Mouse (Mus musculus) A20 (cell line): ENCODE measurements around the gene Mks1.
A peak's percentile ranks its signal among the peaks of the same experiment; 100 is the strongest.

Experiments used
- DNase-seq: peaks from one replicate; pipeline ENCODE4 v3.0.0-alpha.2; 2011; ENCODE audit warnings: low read depth, low spot score

Gene Mks1

DNA sequence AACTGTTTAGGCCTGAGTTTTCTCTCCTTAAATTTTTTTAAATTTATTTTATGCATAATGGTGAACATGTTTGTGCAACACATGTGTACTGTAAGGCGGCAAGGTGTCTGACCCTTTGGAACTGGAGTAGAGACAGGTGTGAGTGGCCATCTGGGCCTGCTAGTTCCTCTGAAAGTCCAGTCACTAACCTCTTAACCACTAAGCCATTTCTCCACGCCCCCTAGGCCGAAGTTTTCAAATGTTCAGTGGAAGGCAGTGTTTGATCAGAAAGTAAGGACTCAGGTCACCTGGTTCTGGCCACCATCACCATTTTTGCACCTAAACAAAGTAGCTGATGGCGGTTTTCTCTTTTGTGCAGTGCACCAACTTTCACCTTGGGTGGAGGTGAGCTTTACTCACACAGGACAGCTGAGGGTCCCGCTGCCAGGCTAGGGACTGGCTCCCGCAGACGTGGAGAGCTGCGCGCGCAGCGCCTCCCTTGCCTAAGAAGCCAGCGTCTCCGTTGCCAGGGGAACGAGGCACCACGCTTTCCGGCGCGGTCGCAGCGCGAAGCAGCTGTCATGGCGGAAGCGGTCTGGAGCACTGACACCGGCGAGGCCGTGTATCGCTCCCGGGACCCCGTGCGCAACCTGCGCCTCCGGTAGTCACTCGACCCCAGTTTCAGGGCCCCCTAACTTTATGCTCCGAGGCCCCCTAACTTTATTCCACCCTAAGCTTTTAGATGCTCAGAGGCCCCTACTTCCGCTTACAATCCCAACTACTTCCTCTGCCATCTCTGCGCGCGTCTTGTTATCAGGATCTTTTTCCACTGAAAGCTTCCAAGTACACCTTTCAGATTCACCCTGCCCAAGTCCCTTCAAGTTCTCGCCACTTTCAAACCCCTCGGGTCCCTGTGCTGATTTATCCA is at the start of gene Mks1:
Gene Mks1 (plus strand): TSS at position 526 of the 907 bp plus-strand sequence.
- peak; percentile 96 for DNase-seq

DNA sequence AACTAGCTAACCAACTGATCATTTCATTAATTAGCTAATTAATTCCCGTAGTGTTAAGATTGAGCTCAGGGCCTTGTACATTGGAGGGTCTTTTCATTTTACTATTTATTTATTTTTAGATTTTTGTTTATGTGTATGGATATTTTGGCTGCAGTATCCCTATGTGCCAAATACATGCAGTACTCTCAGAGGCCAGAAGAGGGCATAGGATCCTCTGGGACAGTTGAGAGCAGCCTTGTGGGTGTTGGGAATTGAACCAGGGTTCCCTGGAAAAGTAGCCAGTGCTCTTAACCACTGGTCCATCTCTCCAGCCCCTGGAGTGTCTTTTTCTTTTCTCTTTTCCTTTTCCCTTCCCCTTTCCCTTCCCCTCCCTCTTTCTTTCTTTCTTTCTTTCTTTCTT is 47.6 kb upstream of the Mks1 start:
- peak; percentile 55 for DNase-seq

DNA sequence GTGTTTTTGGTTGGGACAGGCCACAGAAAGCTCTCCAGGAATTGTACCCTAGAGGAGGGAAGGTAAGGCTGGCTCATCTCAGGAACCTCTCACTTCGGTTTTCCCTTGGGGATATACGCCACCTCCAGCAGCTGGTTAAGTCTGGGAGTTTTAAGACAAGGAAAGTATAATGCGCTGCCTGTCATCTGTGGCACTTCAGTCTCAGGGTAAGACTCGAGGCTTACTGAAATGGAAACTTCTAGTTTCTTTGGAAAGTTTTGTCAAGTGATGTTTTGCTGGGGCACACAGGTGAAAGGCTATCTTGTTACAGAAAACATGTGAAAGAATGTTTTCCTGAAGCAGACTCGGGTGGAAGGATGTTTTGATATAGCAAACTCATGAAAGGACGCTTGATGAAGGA is 45.6 kb upstream of the Mks1 start:
- no peak for DNase-seq

DNA sequence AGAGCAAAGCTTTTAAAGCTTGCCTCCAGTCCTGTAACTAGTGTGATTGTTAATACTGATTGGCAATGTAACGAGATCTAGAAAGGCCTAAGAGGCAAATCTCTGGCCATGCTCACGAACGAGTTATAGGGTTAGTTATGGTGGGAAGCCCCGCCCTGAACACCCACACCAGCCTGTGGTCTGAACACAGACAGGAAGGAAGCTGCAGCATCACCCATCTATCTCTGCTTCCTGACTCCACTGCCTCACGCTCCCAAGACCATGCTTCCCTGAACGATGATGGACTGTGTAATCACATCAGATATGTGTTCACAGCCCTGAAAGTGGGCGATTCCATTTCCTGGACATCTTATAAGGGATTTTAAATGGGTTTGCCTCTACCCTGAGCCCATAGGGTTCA is 44.8 kb upstream of the Mks1 start:
- no peak for DNase-seq

DNA sequence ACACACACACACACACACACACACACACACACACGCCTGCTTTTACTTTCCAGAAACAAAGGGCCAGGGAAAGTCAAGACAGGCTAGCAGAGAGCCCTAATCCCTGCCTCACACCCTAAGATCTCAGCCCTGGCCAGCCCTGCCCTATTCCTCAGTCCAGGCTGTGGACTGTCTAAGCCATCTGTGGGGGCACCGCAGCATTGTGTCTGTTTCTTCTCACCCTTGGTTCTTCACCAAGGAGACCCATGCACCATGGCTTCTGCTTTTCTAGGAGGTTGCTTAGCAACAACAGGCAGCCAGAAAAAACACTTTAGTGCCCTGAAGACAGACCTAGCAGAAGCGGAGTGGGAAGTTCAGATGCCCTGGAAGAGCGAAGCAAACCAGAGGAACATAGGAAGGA is 41.6 kb upstream of the Mks1 start:
- peak; percentile 20 for DNase-seq

DNA sequence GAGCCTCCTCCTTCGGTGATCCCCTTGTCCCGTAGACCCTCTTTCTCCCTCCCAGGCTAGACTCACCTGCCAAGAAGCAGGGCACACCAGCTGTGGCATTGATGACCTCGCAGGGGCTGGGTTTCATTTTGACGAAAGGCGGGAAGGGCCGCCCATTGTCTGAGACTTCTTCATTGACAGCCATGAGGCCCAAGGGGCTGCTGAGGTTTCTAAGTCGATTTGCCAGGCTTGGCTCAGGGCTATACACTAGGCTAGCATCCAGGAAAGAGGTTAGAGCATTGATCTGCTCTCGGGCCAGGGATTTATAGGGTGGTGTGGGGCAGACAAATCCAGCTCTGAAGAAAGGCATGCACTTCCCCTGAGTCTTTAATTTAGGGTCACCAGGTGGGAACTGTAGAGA is 38.2 kb upstream of the Mks1 start:
- DNase-seq, result no peak

DNA sequence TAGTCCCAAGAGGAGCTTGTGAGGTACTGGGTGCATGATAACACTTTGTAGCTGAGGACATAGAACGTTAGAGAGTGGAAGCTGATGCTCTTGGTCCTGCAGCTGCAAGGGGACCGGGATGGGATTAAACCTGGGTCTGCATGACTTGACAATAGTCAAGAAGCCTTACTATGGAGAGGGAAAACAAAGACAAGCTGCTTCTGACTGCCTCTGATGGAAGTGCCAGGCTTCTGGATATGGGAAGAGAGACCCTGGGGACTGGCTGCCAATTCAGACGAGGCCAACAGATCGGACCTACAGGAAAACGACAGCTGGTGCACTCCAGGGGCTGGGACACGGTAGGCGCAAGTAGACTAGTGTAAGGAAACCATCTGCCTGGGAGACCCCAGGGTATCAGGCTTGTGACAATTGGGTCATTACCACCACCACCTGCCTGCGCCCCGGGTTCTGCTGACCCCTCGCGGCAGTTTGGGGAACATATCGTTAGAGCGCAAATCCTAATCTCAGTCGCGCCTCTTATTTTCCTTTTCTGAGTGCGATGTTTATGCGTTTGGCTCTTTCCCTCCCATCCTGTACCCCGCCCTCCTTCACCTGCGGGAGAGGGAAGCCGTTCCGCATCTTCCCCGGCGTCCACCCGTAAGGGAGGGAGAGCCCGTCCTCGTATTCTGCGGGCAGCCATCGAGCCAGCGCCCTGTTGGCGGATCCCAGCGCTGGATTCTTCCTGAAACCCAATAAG is 36.1 kb upstream of the Mks1 start:
- DNase-seq, result peak; percentile 62

DNA sequence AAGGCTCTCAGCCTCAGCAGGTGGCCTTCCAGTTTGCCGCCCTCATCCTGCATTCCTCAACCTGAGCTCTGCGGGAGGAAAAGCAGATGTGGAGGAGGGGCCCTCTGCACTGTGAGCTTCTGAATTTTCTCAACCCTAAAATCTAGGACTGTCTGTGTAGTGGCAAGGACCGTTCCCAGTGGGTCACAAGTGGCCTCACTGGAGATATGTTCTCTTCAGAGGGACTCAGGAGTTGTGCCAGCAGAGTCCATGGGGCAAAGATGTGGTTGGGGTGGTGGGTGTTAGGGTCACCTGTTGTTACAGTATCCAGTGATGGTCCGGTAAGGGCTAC is 35.6 kb upstream of the Mks1 start:
- no peak for DNase-seq

DNA sequence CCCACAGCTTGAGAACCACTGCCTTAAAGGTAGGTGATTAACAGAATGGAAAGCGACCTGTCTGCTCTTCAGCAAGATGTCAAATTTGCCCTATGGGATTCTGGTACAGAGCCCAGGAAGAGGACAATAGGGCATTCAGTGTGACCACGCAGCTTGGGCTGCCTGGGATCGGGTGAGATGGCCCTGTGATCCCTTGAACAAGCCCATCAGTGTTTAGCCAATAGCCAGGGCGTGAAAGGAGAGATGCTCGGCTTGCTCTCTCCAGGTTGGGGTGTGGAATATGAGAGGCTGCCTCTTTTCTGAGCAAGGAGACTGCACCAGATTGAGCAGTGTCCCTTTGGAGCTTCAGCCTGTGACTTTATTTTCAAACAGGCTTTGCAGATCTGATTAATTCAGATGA is 31.5 kb upstream of the Mks1 start:
- DNase-seq, result no peak

DNA sequence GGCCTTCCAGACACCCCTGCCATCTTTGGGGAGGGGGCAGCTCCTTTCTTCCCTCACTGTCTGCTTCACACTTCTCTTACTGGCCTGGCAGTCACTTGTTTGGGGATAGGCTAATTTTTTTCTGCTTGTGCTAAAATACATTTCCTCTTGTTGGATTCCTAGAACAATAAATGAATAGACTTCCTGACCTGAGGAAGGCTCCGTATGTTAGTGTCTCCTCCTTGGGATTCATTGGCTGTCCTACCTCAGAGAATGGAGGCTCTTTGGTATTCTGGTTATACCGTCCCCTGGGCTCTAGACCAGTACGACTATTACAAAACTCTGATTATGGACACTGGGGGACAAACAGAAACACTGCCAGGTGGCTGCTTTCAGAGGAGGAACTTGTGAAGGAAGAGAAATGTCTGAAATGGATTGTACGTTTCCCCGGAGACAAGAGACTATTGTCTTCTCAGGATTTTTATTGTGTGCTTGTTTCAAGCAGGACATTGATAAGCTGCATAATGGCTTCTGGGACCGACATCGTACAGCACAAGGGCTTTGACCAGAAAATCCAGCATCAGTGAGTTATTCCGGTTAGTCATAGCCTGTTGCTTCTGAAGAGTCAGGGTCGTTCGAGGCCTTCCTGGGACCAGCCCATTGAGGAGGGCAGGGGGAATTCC is 24.6 kb upstream of the Mks1 start, which contains the start of gene Lpo:
Gene Lpo (minus strand): TSS at position 51 of the 662 bp plus-strand sequence.
- DNase-seq, result no peak

DNA sequence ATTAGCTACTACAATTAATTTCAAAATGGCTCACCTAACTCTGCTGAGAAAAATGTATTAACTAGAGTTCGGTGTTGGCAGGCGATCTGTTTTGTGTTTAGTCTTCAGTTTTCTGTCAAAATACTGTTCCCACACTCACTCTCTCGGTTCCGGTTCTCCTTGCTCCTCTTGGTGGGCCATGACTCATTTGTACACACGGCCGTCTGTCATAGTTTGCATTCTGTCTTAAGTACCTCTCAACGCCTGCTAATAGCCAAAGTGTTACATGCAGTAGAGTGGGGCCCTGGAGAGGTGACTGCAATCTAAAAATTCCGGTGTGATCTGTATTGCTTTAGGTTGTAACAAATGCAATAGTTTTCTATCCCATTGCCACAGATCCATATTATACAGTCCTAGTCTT is 12.3 kb upstream of the Mks1 start:
- DNase-seq, result peak; percentile 88

DNA sequence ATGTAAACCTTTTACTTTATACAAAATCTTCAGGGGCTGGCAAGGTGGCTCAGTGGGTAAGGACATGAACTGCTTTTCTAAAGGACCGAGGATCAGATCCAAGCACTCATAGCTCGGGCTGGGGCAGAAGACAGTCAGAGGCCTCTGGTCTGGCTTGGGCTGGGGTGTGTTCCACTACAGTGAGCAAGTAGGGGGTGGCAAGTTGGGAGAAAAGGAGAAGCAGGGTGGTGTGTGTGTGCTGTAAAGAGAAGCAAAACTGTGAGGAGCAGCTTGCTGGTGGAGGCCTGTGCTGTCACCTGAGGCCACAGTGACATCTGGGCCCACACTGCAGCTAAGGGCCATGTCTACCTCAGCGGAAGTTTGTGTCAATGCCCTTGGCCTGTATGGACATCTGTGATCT is 11.6 kb upstream of the Mks1 start:
- peak; percentile 88 for DNase-seq

DNA sequence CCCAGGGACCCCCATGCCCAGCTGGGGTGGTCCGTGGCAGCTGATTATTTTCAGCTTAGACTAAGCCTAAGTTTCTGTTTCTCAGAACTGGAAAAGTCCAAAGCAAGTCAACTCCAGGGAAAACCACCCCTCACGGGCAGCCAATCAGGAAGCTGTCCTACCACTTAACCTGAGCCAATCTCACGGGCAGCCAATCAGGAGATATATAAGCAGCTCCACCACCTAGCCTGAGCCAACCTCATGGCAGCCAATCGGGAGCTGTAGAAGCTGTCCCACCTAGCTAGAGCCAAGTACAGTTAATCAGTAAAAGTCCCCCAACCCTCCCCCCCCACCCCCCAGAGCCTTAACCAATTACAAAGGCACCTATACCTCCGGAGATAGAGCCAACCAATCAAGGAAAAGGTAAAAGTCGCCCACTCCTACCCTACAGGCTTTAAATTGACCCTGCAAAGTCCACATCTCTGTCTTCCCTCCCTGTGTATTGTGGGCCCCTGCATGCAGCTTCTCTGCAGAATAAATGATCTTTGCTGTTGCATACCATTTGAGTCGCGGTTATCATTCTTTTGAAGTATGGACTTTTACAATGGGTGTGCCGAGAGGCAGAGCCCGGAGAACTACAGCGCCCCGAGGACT is 5.9 kb upstream of the Mks1 start:
- DNase-seq, result no peak

DNA sequence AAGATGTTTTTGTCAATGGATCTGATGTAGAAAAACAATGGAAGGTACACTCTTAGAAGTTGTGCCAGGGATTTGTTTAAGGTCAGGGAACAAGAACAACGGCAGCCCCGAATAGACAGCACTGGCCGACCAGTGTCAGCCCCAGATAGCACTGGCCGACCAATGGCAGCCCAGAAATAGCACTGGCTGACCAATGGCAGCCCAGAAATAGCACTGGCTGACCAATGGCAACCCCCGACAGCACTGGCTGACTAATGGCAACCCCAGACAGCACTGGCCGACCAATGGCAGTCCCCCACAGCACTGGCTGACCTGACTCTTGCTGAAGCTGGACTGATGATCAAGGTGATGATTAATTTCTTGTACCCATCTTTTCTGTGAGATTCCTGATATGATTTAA is 5.1 kb upstream of the Mks1 start:
- DNase-seq, result no peak

DNA sequence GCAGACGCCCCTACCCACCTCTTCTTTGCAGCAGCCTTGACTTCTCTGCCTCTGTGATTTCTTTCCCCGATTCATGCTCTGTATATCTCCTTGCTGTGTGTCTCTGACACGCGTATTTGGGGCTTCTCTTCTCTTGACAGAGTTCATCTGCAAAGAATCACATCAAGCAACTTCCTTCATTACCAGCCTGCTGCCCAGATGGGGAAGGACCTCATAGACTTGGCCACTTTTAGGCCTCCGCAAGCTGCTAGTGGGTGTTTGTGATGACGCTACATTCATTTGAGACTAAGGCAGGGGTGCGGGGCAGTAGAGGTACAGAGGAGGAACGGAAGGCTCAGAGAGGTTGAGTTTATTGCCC is 561 bp downstream of the Mks1 start:
- peak; percentile 77 for DNase-seq

DNA sequence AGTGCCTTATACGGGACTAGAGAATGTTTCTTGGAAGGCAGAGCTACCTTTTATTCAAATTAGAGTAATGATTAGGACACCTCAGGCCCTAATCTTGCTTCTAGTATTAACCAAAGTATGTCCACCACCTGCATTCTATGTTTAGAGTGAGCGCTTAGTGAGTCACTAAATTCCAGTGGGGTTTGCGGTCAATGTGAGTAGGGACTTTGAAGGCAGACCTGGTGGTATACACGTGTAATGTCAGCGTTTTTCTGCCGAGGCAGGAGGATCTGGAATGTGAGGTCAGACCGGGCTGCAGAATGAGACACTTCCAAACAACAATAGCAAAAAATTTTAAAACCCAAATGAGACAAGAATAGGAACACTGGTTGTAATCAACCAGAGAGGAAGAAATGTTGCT is 1.5 kb downstream of the Mks1 start:
- DNase-seq, result no peak

DNA sequence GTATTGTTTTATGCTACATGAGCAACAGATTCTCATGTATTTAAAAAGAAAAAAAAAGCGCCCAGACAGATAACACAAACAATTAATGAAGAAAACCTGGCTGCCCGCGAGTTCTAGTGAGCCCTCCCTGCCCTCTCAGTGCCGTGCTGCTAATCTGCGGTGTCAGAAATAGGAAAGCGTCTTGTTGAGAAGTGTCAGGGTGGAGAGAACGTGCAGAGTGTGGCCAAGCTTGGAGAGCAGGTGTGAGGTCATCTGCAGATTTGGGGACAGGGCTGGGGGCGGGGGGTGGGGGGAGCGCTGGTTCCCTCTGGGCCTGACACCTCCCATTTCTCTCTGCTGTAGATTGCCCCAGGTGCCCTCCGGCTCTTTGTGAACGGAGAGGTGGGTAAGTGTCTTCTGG is 6.3 kb downstream of the Mks1 start:
- no peak for DNase-seq

DNA sequence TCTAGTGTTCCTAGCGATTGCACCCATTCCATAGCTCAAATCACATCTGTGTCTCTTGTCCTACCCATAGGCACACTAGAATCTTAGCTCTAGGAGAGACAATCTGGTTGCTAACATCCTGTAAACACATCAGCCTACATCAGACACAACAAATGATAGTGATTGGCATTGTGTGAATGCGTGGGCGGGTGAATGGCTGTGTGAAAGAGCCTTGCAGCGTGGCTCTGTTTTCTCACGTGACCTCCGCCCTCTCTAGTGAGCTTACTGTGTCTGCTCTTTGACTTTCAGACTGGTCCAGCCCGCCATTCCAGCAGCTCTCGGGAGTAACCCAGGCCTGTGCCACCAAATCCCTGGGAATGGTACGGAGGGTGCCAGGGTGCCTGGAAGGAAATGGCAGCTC is 7.4 kb downstream of the Mks1 start:
- no peak for DNase-seq

DNA sequence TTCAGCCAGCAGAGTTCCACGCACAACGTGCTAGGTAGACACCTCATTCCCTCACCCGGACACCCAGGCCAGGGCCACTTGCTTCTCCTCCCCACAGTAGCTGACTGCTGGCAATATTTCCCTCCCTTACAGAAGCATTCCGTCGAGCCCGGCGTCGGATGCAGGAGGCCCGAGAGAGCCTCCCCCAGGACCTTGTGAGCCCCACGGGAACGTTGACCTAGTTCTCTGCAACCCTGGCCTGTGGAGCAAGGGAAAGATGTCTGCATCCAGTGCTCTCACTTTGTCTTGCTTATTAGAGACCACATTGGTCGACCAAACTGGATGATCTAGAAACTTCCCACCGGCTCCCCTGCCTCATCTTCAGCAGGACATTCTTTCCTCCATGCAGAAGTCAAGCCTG is 9.8 kb downstream of the Mks1 start:
- DNase-seq, result no peak

DNA sequence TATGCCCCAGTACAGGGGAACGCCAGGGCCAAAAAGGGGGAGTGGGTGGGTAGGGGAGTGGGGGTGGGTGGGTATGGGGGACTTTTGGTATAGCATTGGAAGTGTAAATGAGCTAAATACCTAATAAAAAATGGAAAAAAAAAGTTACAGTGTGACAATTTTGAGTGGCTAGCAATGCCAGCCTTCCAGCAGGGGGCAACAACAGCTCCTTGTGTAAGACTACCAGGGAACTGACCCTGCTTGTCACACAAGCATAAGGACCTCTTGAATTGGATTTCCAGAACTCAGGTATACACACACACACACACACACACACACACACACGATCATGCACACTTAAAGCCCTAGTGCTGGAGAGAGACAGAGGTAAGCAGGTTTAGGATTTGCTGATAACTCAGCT is 13.9 kb downstream of the Mks1 start:
- DNase-seq, result peak; percentile 30

DNA sequence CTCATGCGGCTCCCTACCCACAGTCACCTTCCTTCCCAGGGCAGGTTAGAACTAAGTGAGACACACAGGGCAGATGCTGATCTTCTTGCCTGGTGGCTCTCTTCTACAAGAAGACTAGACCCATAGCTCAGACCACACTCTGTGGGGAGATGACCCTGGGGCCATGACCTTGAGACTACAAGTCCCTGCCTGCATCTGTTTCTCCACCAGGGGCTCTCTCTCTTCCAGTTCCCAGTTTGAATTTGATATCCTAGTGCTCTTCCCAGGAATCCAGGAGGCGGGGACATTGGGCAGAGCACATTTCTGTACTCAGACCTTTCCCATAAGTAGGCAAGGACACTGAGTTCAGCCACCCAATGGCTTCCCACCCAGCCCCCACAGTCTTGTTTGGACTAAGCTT is 17.1 kb downstream of the Mks1 start:
- no peak for DNase-seq

DNA sequence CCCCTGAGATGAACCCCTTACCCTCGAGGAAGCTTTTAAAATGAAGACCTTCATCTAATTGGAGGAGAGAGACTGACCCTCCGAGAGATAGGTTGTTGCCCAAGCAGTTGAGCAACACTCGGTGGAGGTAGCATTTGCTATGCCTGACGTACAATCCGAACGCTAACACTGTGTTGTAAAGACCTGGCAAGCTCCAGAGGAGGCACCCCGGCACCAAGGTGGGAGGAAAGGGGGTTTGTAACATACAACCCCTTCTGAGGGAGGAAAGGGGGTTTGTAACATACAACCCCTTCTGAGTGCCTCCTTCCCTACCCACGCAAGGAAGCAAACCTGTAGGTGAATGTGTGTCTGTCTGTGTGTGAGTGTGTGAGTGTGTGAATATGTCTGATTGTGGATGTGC is 18.8 kb downstream of the Mks1 start:
- no peak for DNase-seq
